Mouse (Mus musculus) heart, postnatal 0 days (tissue): Measurements from ENCODE around the gene Kdm6b.

ENCODE experiments used
- CTCF ChIP-seq: IDR thresholded peaks from 2 replicates; pipeline ENCODE4 v1.5.1; 2016; ENCODE audit warnings: antibody characterized with exemption, control low read depth, low read depth
- EP300 ChIP-seq: IDR thresholded peaks from 2 replicates; pipeline ENCODE4 v1.6.1; 2016; ENCODE audit warnings: antibody characterized with exemption, low read depth

- TF ChIP-seq CTCF (no peak), EP300 (no peak)
These were observed at the start of gene Kdm6b for GRCm38 (mm10) chr11:69413221-69414181.
